Mouse (Mus musculus) lung, postnatal 0 days (tissue): ENCODE measurements at regions not wholly inside any gene's neighbourhood (a gene's known extent, or its start where the extent isn't known, plus 50 kb on each side); places are given as distances from the start of the nearest gene placed in this dataset.

Source experiments
- CTCF ChIP-seq: IDR thresholded peaks from 2 replicates; pipeline ENCODE4 v1.5.1; 2016; ENCODE audit warnings: antibody characterized with exemption, mild to moderate bottlenecking
- EP300 ChIP-seq: IDR thresholded peaks from 2 replicates; pipeline ENCODE4 v1.6.1; 2016; ENCODE audit warnings: antibody characterized with exemption, mild to moderate bottlenecking, control low read depth

- TF ChIP-seq CTCF = no peak
- TF ChIP-seq EP300 = no peak
Observed at GRCm38 (mm10) chr13:44280296-44280695, 449.0 kb upstream of the Jarid2 start.
